Mouse (Mus musculus): Measurements from ENCODE around the gene Serpinb8. TPM values are rescaled to one million over a fixed set of nuclear protein-coding genes. Genes with fewer than 3 reads are reported as not detected.

The Serpinb8 gene
- 1.1 and 1.6 TPM in 2 replicates for polyA plus RNA-seq (2014; fragmentation: Nextera tagmentation; extraction: Ambion mirVana)

- no peaks in the 10 kb centered on the region for H3K27me3 ChIP-seq (ENCODE audit: control insufficient read depth, insufficient read depth, low read length)
- H3K4me2 ChIP-seq (replicated peaks; ENCODE audit: low read depth, low read length): no peak within 1 kb of the TSS
- no peaks in the 10 kb centered on the region for H3K9me3 ChIP-seq (ENCODE audit: control insufficient read depth, low read length)
- WGBS: 67% methylated on average over 10 of the region's 10 CpGs
- H3K4me1 ChIP-seq (replicated peaks; ENCODE audit: control insufficient read depth, insufficient read depth, low read length): no peaks in the 10 kb centered on the region
- H3K36me3 ChIP-seq (ENCODE audit: control insufficient read depth, insufficient read depth, low read length): no peaks in the 10 kb centered on the region
- no peak within 1 kb of the TSS for H3K27ac ChIP-seq (ENCODE audit: low read depth, low read length)
- no peak for ATAC-seq (ENCODE audit: low FRiP score)
- H3K9ac ChIP-seq (ENCODE audit: low read depth, low read length): no peak within 1 kb of the TSS
- no peak within 1 kb of the TSS for H3K4me3 ChIP-seq (ENCODE audit: low read depth, low read length)
- DNase-seq (ENCODE audit: low spot score): no peak
Measured at GRCm38 (mm10) chr1:107589691-107590470, at the start of gene Serpinb8. TSS of gene Serpinb8 (plus strand) at chr1:107590006.

GRCm38 (mm10) chr1:107559494-107559893 is 30.3 kb upstream of the Serpinb8 start:
- H3K9me3 ChIP-seq (ENCODE audit: control insufficient read depth, low read length): no peaks in the 10 kb centered on the region
- 93% methylated on average over 3 of the region's 3 CpGs for WGBS
- no peaks in the 10 kb centered on the region for H3K4me1 ChIP-seq (replicated peaks; ENCODE audit: control insufficient read depth, insufficient read depth, low read length)
- H3K27me3 ChIP-seq (ENCODE audit: control insufficient read depth, insufficient read depth, low read length): no peaks in the 10 kb centered on the region
- no peak overlapping the region for H3K9ac ChIP-seq (ENCODE audit: low read depth, low read length)
- DNase-seq (ENCODE audit: low spot score) (no peak), ATAC-seq (ENCODE audit: low FRiP score) (no peak)
- no peak overlapping the region for H3K4me3 ChIP-seq (ENCODE audit: low read depth, low read length)
- H3K4me2 ChIP-seq (replicated peaks; ENCODE audit: low read depth, low read length): no peak overlapping the region
- no peak overlapping the region for H3K27ac ChIP-seq (ENCODE audit: low read depth, low read length)
- no peaks in the 10 kb centered on the region for H3K36me3 ChIP-seq (ENCODE audit: control insufficient read depth, insufficient read depth, low read length)

- 69% methylated on average over 1 of the region's 1 CpGs for WGBS
Measured at GRCm38 (mm10) chr1:107562110-107562509, 27.7 kb upstream of the Serpinb8 start.

GRCm38 (mm10) chr1:107565644-107566043 is 24.2 kb upstream of the Serpinb8 start:
- Histone ChIP-seq H3K27ac (ENCODE audit: low read depth, low read length) (no peak overlapping the region), H3K9ac (ENCODE audit: low read depth, low read length) (no peak overlapping the region), H3K4me2 (replicated peaks; ENCODE audit: low read depth, low read length) (no peak overlapping the region), H3K27me3 (ENCODE audit: control insufficient read depth, insufficient read depth, low read length) (no peaks in the 10 kb centered on the region), H3K36me3 (ENCODE audit: control insufficient read depth, insufficient read depth, low read length) (no peaks in the 10 kb centered on the region), H3K4me3 (ENCODE audit: low read depth, low read length) (no peak overlapping the region), H3K4me1 (replicated peaks; ENCODE audit: control insufficient read depth, insufficient read depth, low read length) (no peaks in the 10 kb centered on the region), H3K9me3 (ENCODE audit: control insufficient read depth, low read length) (no peaks in the 10 kb centered on the region)
- ATAC-seq (ENCODE audit: low FRiP score) (no peak), DNase-seq (ENCODE audit: low spot score) (peak; percentile 13)

More at GRCm38 (mm10) chr1:107562110-107562509, 27.7 kb upstream of the Serpinb8 start:
- Histone ChIP-seq H3K27me3 (ENCODE audit: control insufficient read depth, insufficient read depth, low read length) (no peaks in the 10 kb centered on the region), H3K4me3 (ENCODE audit: low read depth, low read length) (no peak overlapping the region), H3K9me3 (ENCODE audit: control insufficient read depth, low read length) (no peaks in the 10 kb centered on the region), H3K36me3 (ENCODE audit: control insufficient read depth, insufficient read depth, low read length) (no peaks in the 10 kb centered on the region), H3K4me2 (replicated peaks; ENCODE audit: low read depth, low read length) (no peak overlapping the region), H3K9ac (ENCODE audit: low read depth, low read length) (no peak overlapping the region), H3K4me1 (replicated peaks; ENCODE audit: control insufficient read depth, insufficient read depth, low read length) (no peaks in the 10 kb centered on the region), H3K27ac (ENCODE audit: low read depth, low read length) (no peak overlapping the region)
- ATAC-seq (ENCODE audit: low FRiP score): no peak
- DNase-seq (ENCODE audit: low spot score): no peak

GRCm38 (mm10) chr1:107576094-107576493 is 13.7 kb upstream of the Serpinb8 start:
- no peak for DNase-seq (ENCODE audit: low spot score)
- no peak overlapping the region for H3K4me2 ChIP-seq (replicated peaks; ENCODE audit: low read depth, low read length)
- H3K9ac ChIP-seq (ENCODE audit: low read depth, low read length): no peak overlapping the region
- no peaks in the 10 kb centered on the region for H3K9me3 ChIP-seq (ENCODE audit: control insufficient read depth, low read length)
- H3K4me3 ChIP-seq (ENCODE audit: low read depth, low read length): no peak overlapping the region
- no peak overlapping the region for H3K27ac ChIP-seq (ENCODE audit: low read depth, low read length)
- no peaks in the 10 kb centered on the region for H3K27me3 ChIP-seq (ENCODE audit: control insufficient read depth, insufficient read depth, low read length)
- no peaks in the 10 kb centered on the region for H3K4me1 ChIP-seq (replicated peaks; ENCODE audit: control insufficient read depth, insufficient read depth, low read length)
- ATAC-seq (ENCODE audit: low FRiP score): no peak
- WGBS: 87% methylated on average over 2 of the region's 2 CpGs
- no peaks in the 10 kb centered on the region for H3K36me3 ChIP-seq (ENCODE audit: control insufficient read depth, insufficient read depth, low read length)

GRCm38 (mm10) chr1:107577514-107577913 is 12.3 kb upstream of the Serpinb8 start:
- Histone ChIP-seq H3K4me3 (ENCODE audit: low read depth, low read length) (no peak overlapping the region), H3K36me3 (ENCODE audit: control insufficient read depth, insufficient read depth, low read length) (no peaks in the 10 kb centered on the region), H3K9me3 (ENCODE audit: control insufficient read depth, low read length) (no peaks in the 10 kb centered on the region), H3K27me3 (ENCODE audit: control insufficient read depth, insufficient read depth, low read length) (no peaks in the 10 kb centered on the region), H3K9ac (ENCODE audit: low read depth, low read length) (no peak overlapping the region), H3K27ac (ENCODE audit: low read depth, low read length) (no peak overlapping the region), H3K4me2 (replicated peaks; ENCODE audit: low read depth, low read length) (no peak overlapping the region), H3K4me1 (replicated peaks; ENCODE audit: control insufficient read depth, insufficient read depth, low read length) (no peaks in the 10 kb centered on the region)
- DNase-seq (ENCODE audit: low spot score) (no peak), ATAC-seq (ENCODE audit: low FRiP score) (no peak)
- 88% methylated on average over 1 of the region's 1 CpGs for WGBS

- no peaks in the 10 kb centered on the region for H3K9me3 ChIP-seq (ENCODE audit: control insufficient read depth, low read length)
- H3K36me3 ChIP-seq (ENCODE audit: control insufficient read depth, insufficient read depth, low read length): no peaks in the 10 kb centered on the region
- no peak overlapping the region for H3K9ac ChIP-seq (ENCODE audit: low read depth, low read length)
- WGBS: 87% methylated on average over 1 of the region's 1 CpGs
- ATAC-seq (ENCODE audit: low FRiP score): no peak
- no peak overlapping the region for H3K4me3 ChIP-seq (ENCODE audit: low read depth, low read length)
- H3K4me1 ChIP-seq (replicated peaks; ENCODE audit: control insufficient read depth, insufficient read depth, low read length): no peaks in the 10 kb centered on the region
- H3K4me2 ChIP-seq (replicated peaks; ENCODE audit: low read depth, low read length): no peak overlapping the region
- H3K27me3 ChIP-seq (ENCODE audit: control insufficient read depth, insufficient read depth, low read length): no peaks in the 10 kb centered on the region
- no peak overlapping the region for H3K27ac ChIP-seq (ENCODE audit: low read depth, low read length)
- DNase-seq (ENCODE audit: low spot score): no peak
Measured at GRCm38 (mm10) chr1:107581220-107581619, 8.6 kb upstream of the Serpinb8 start.

- Histone ChIP-seq H3K27ac (ENCODE audit: low read depth, low read length) (no peak overlapping the region), H3K27me3 (ENCODE audit: control insufficient read depth, insufficient read depth, low read length) (no peaks in the 10 kb centered on the region), H3K36me3 (ENCODE audit: control insufficient read depth, insufficient read depth, low read length) (no peaks in the 10 kb centered on the region), H3K9me3 (ENCODE audit: control insufficient read depth, low read length) (no peaks in the 10 kb centered on the region), H3K4me2 (replicated peaks; ENCODE audit: low read depth, low read length) (no peak overlapping the region), H3K4me3 (ENCODE audit: low read depth, low read length) (no peak overlapping the region), H3K9ac (ENCODE audit: low read depth, low read length) (no peak overlapping the region), H3K4me1 (replicated peaks; ENCODE audit: control insufficient read depth, insufficient read depth, low read length) (no peaks in the 10 kb centered on the region)
- DNase-seq (ENCODE audit: low spot score): no peak
- ATAC-seq (ENCODE audit: low FRiP score): no peak
Measured at GRCm38 (mm10) chr1:107582900-107583299, 6.9 kb upstream of the Serpinb8 start.

- no peaks in the 10 kb centered on the region for H3K9me3 ChIP-seq (ENCODE audit: control insufficient read depth, low read length)
- WGBS: 60% methylated on average over 1 of the region's 1 CpGs
- no peak overlapping the region for H3K27ac ChIP-seq (ENCODE audit: low read depth, low read length)
- DNase-seq (ENCODE audit: low spot score) (no peak), ATAC-seq (ENCODE audit: low FRiP score) (no peak)
- no peak overlapping the region for H3K9ac ChIP-seq (ENCODE audit: low read depth, low read length)
- no peaks in the 10 kb centered on the region for H3K36me3 ChIP-seq (ENCODE audit: control insufficient read depth, insufficient read depth, low read length)
- H3K27me3 ChIP-seq (ENCODE audit: control insufficient read depth, insufficient read depth, low read length): no peaks in the 10 kb centered on the region
- no peak overlapping the region for H3K4me3 ChIP-seq (ENCODE audit: low read depth, low read length)
- no peaks in the 10 kb centered on the region for H3K4me1 ChIP-seq (replicated peaks; ENCODE audit: control insufficient read depth, insufficient read depth, low read length)
- no peak overlapping the region for H3K4me2 ChIP-seq (replicated peaks; ENCODE audit: low read depth, low read length)
Measured at GRCm38 (mm10) chr1:107583958-107584376, 5.8 kb upstream of the Serpinb8 start.
